17 mouse cellular contexts compared by ENCODE assay signal in genomic region chr3:125881835-125882234, GRCm38 (mm10). TPM values are rescaled to one million over a fixed set of nuclear protein-coding genes. Genes with fewer than 3 reads are reported as not detected.
DNase-seq lines count a peak whose midpoint lies in the region; ATAC-seq lines count a peak whose summit lies in the region.
"Had no signal": no experiment of that assay in that cellular context is flagged by ENCODE, and none has a peak within 500 bp of the region (broad histone marks: within the 10 kb centered on the region; RNA-seq: fewer than 3 reads in every experiment).

No protein-coding gene starts in this region.

- H3K27me3 ChIP-seq in hindbrain, embryonic 11.5 days (ENCODE audit: control insufficient read depth, insufficient read depth, low read length): no peaks in the 10 kb centered on the region
- H3K27me3 ChIP-seq in hindbrain, embryonic 12.5 days: no peaks in the 10 kb centered on the region
- H3K27me3 ChIP-seq in midbrain, embryonic 13.5 days: no peaks in the 10 kb centered on the region
- no peaks in the 10 kb centered on the region for H3K27me3 ChIP-seq in midbrain, embryonic 10.5 days (ENCODE audit: low read depth, poor library complexity, severe bottlenecking)
- H3K27me3 ChIP-seq in forebrain, embryonic 13.5 days: no peaks in the 10 kb centered on the region
- H3K27me3 ChIP-seq: embryonic facial prominence, embryonic 15.5 days; limb, embryonic 13.5 days had no signal

- 0 out of 2 replicates have a peak, but pooled peaks have one; percentile 56 for ATAC-seq in hindbrain, embryonic 11.5 days (ENCODE audit: low FRiP score)
- ATAC-seq in hindbrain, embryonic 12.5 days (ENCODE audit: low FRiP score): no peak; the same call in 1 of the 2 replicates
- 0 out of 2 replicates have a peak, but pooled peaks have one; percentile 55 for ATAC-seq in midbrain, embryonic 13.5 days
- 0 out of 2 replicates have a peak, but pooled peaks have one; percentile 51 for ATAC-seq in forebrain, embryonic 13.5 days
- ATAC-seq: CD4-positive, CD25-positive, alpha-beta regulatory T cell, adult 4 months had no signal

- H3K4me3 ChIP-seq in hindbrain, embryonic 11.5 days (ENCODE audit: low read depth, low read length): no peak overlapping the region
- no peak overlapping the region for H3K4me3 ChIP-seq in hindbrain, embryonic 12.5 days
- no peak overlapping the region for H3K4me3 ChIP-seq in midbrain, embryonic 13.5 days (replicated peaks)
- H3K4me3 ChIP-seq in midbrain, embryonic 10.5 days: no peak overlapping the region
- H3K4me3 ChIP-seq in forebrain, embryonic 13.5 days: no peak overlapping the region
- H3K4me3 ChIP-seq: embryonic facial prominence, embryonic 15.5 days; limb, embryonic 13.5 days had no signal

- no peak overlapping the region for H3K9ac ChIP-seq in hindbrain, embryonic 11.5 days (ENCODE audit: low read depth, low read length)
- H3K9ac ChIP-seq in hindbrain, embryonic 12.5 days: no peak overlapping the region
- no peak overlapping the region for H3K9ac ChIP-seq in midbrain, embryonic 13.5 days (replicated peaks)
- no peak overlapping the region for H3K9ac ChIP-seq in forebrain, embryonic 13.5 days
- H3K9ac ChIP-seq: embryonic facial prominence, embryonic 15.5 days; hindbrain, embryonic 14.5 days; limb, embryonic 13.5 days had no signal

- H3K9me3 ChIP-seq in hindbrain, embryonic 11.5 days (ENCODE audit: control insufficient read depth, low read length): no peaks in the 10 kb centered on the region
- H3K9me3 ChIP-seq in hindbrain, embryonic 12.5 days (replicated peaks): no peaks in the 10 kb centered on the region
- no peaks in the 10 kb centered on the region for H3K9me3 ChIP-seq in midbrain, embryonic 13.5 days
- no peaks in the 10 kb centered on the region for H3K9me3 ChIP-seq in midbrain, embryonic 10.5 days (replicated peaks)
- no peaks in the 10 kb centered on the region for H3K9me3 ChIP-seq in forebrain, embryonic 13.5 days (replicated peaks)
- H3K9me3 ChIP-seq: embryonic facial prominence, embryonic 15.5 days had no signal

- no peaks in the 10 kb centered on the region for H3K36me3 ChIP-seq in hindbrain, embryonic 11.5 days (ENCODE audit: control insufficient read depth, insufficient read depth, low read length)
- no peaks in the 10 kb centered on the region for H3K36me3 ChIP-seq in hindbrain, embryonic 12.5 days
- no peaks in the 10 kb centered on the region for H3K36me3 ChIP-seq in midbrain, embryonic 13.5 days
- no peaks in the 10 kb centered on the region for H3K36me3 ChIP-seq in midbrain, embryonic 10.5 days
- H3K36me3 ChIP-seq in forebrain, embryonic 13.5 days (ENCODE audit: poor library complexity, severe bottlenecking): no peaks in the 10 kb centered on the region
- H3K36me3 ChIP-seq: embryonic facial prominence, embryonic 15.5 days; limb, embryonic 13.5 days had no signal

- H3K27ac ChIP-seq in hindbrain, embryonic 11.5 days (ENCODE audit: low read depth, low read length): no peak overlapping the region
- no peak overlapping the region for H3K27ac ChIP-seq in hindbrain, embryonic 12.5 days
- H3K27ac ChIP-seq in midbrain, embryonic 13.5 days: no peak overlapping the region
- H3K27ac ChIP-seq in midbrain, embryonic 10.5 days (replicated peaks): no peak overlapping the region
- H3K27ac ChIP-seq in forebrain, embryonic 13.5 days: no peak overlapping the region
- H3K27ac ChIP-seq: embryonic facial prominence, embryonic 15.5 days; hindbrain, embryonic 14.5 days; limb, embryonic 13.5 days had no signal

- DNase-seq in hindbrain, embryonic 11.5 days (ENCODE audit: low spot score): no peak
- no peak for DNase-seq in midbrain, embryonic 10.5 days (ENCODE audit: low spot score)
- DNase-seq in cerebellum, adult 8-10 months: no peak
- DNase-seq in right cerebral cortex, postnatal 4 days: no peak
- DNase-seq: adrenal gland, postnatal 36 days; cerebellum, adult 11-12 months; kidney, adult 9 months; lung, postnatal 10 days; thymus, postnatal 36 days had no signal

- no peaks in the 10 kb centered on the region for H3K4me1 ChIP-seq in hindbrain, embryonic 11.5 days (replicated peaks; ENCODE audit: control insufficient read depth, insufficient read depth, low read length)
- no peaks in the 10 kb centered on the region for H3K4me1 ChIP-seq in hindbrain, embryonic 12.5 days
- H3K4me1 ChIP-seq in midbrain, embryonic 13.5 days (replicated peaks): no peaks in the 10 kb centered on the region
- no peaks in the 10 kb centered on the region for H3K4me1 ChIP-seq in midbrain, embryonic 10.5 days
- no peaks in the 10 kb centered on the region; the same call in 1 of the 2 replicates for H3K4me1 ChIP-seq in forebrain, embryonic 13.5 days
- H3K4me1 ChIP-seq: embryonic facial prominence, embryonic 15.5 days; limb, embryonic 13.5 days had no signal

- no peak overlapping the region for H3K4me2 ChIP-seq in hindbrain, embryonic 11.5 days (replicated peaks; ENCODE audit: low read depth, low read length)
- no peak overlapping the region for H3K4me2 ChIP-seq in hindbrain, embryonic 12.5 days (replicated peaks)
- H3K4me2 ChIP-seq in midbrain, embryonic 13.5 days (replicated peaks): no peak overlapping the region
- H3K4me2 ChIP-seq in forebrain, embryonic 13.5 days: no peak overlapping the region
- H3K4me2 ChIP-seq: embryonic facial prominence, embryonic 15.5 days; heart, embryonic 11.5 days; hindbrain, embryonic 14.5 days; limb, embryonic 13.5 days had no signal

RNA-seq across cellular contexts. Expression of gene Ugt8a, which starts 56.6 kb away (rescaled TPM):
- polyA plus RNA-seq in hindbrain, embryonic 11.5 days (2014; fragmentation: Nextera tagmentation; extraction: Ambion mirVana): 5.0 and 6.7 TPM in 2 replicates
- 3.7 and 4.7 TPM in 2 replicates for polyA plus RNA-seq in hindbrain, embryonic 12.5 days (2016; fragmentation: Nextera tagmentation; extraction: Ambion mirVana)
- polyA plus RNA-seq in midbrain, embryonic 13.5 days (2015; fragmentation: Nextera tagmentation; extraction: Ambion mirVana): 2.9 and 3.0 TPM in 2 replicates
- 2.7 and 3.6 TPM in 2 replicates for polyA plus RNA-seq in midbrain, embryonic 10.5 days (2016; fragmentation: Nextera tagmentation; extraction: Ambion mirVana)
- 3.1 and 3.7 TPM in 2 replicates for polyA plus RNA-seq in forebrain, embryonic 13.5 days (2015; fragmentation: Nextera tagmentation; extraction: Ambion mirVana)
- polyA plus RNA-seq: CD4-positive, CD25-positive, alpha-beta regulatory T cell, adult 4 months had no signal
